Mouse (Mus musculus) forebrain, embryonic 14.5 days (tissue): ENCODE results near the gene Rsph14. TPM values are rescaled to one million over a fixed set of nuclear protein-coding genes. Genes with fewer than 3 reads are reported as not detected.

ENCODE experiments used
- ATAC-seq: fragments of 200-750 bp; cut with Nextera tagmentation; 2 replicates; pipeline ENCODE4 v1.8.0; 2017; ENCODE audit warnings: mild to moderate bottlenecking, moderate library complexity
- DNase-seq: peaks from one replicate; pipeline ENCODE4 v3.0.0-alpha.2; 2015; ENCODE audit warnings: low spot score
- H3K27ac ChIP-seq: fragments of 300-500 bp; sonication (generic); 2 replicates; pipeline ENCODE4 v1.5.1; 2014; ENCODE audit warnings: low read depth, mild to moderate bottlenecking, control low read depth, low read length, moderate library complexity
- H3K27me3 ChIP-seq: fragments of 300-500 bp; sonication (generic); replicated peaks from 2 replicates; pipeline ENCODE4 v1.6.1; 2014; ENCODE audit warnings: low read length, control low read depth, mixed read lengths; ENCODE audit not compliant: control insufficient read depth, insufficient read depth
- H3K36me3 ChIP-seq: fragments of 300-500 bp; sonication (generic); 2 replicates; pipeline ENCODE4 v1.6.1; 2014; ENCODE audit warnings: low read length, control low read depth; ENCODE audit not compliant: control insufficient read depth, insufficient read depth
- H3K4me1 ChIP-seq: fragments of 300-500 bp; sonication (generic); 2 replicates; pipeline ENCODE4 v1.6.1; 2014; ENCODE audit warnings: antibody characterized with exemption, low read length, control low read depth; ENCODE audit not compliant: control insufficient read depth, insufficient read depth
- H3K4me2 ChIP-seq: fragments of 300-500 bp; sonication (generic); 2 replicates; pipeline ENCODE4 v1.6.1; 2014; ENCODE audit warnings: mild to moderate bottlenecking, control low read depth, low read length
- H3K4me3 ChIP-seq: fragments of 300-500 bp; sonication (generic); 2 replicates; pipeline ENCODE4 v1.5.1; 2014; ENCODE audit warnings: low read depth, low read length, control low read depth
- H3K9ac ChIP-seq: fragments of 300-500 bp; sonication (generic); 2 replicates; pipeline ENCODE4 v1.6.1; 2014; ENCODE audit warnings: mild to moderate bottlenecking, low read length, control low read depth, moderate library complexity
- H3K9me3 ChIP-seq: fragments of 300-500 bp; sonication (generic); replicated peaks from 2 replicates; pipeline ENCODE4 v1.6.1; 2016; ENCODE audit warnings: low read length, control low read depth, mixed read lengths; ENCODE audit not compliant: control insufficient read depth
- WGBS: fragments of 180-500 bp; shearing (Covaris S2); extraction: QIAGEN DNeasy Blood & Tissue Kit; methylation state at CpG from one replicate; pipeline ENCODE4 v1.1.7; 2014; 5-methylcytosine and 5-hydroxymethylcytosine counted together
- polyA plus RNA-seq: library from polyadenylated mRNA; unstranded; fragments of >200 nt; fragmentation: Nextera tagmentation; extraction: Ambion mirVana; gene quantifications from 2 replicates; pipeline ENCODE4 v1.2.1, GENCODE M21; 2014

The Rsph14 gene
- polyA plus RNA-seq, 1 experiment from 2014 or later, result not detected

- H3K27ac ChIP-seq, result no peak overlapping the region
- peaks cover 16% of the 10 kb centered on the region for H3K36me3 ChIP-seq
- no peak overlapping the region for H3K4me2 ChIP-seq
- ATAC-seq (no peak), DNase-seq (no peak)
- H3K4me1 ChIP-seq, result peaks cover 5% of the 10 kb centered on the region
- no peak overlapping the region for H3K9ac ChIP-seq
- H3K9me3 ChIP-seq, result no peaks in the 10 kb centered on the region
- WGBS, result 64% methylated on average over 26 of the region's 26 CpGs
- H3K4me3 ChIP-seq, result no peak overlapping the region
- H3K27me3 ChIP-seq, result no peaks in the 10 kb centered on the region
These were observed 41.6 kb downstream of the Rsph14 start for GRCm38 (mm10) chr10:74990584-74991322.

GRCm38 (mm10) chr10:74989814-74990213 is 42.6 kb downstream of the Rsph14 start:
- Histone ChIP-seq H3K27me3 (no peaks in the 10 kb centered on the region), H3K36me3 (peaks cover 16% of the 10 kb centered on the region), H3K4me1 (no peaks in the 10 kb centered on the region), H3K4me3 (no peak overlapping the region), H3K27ac (no peak overlapping the region), H3K9ac (no peak overlapping the region), H3K4me2 (no peak overlapping the region), H3K9me3 (no peaks in the 10 kb centered on the region)
- no peak for DNase-seq
- ATAC-seq, result no peak
- 88% methylated on average over 4 of the region's 4 CpGs for WGBS

- Histone ChIP-seq H3K4me3 (no peak overlapping the region), H3K4me1 (no peaks in the 10 kb centered on the region), H3K36me3 (peaks cover 18% of the 10 kb centered on the region), H3K9me3 (no peaks in the 10 kb centered on the region), H3K27ac (no peak overlapping the region), H3K27me3 (no peaks in the 10 kb centered on the region), H3K9ac (no peak overlapping the region), H3K4me2 (no peak overlapping the region)
- no peak for DNase-seq
- no peak for ATAC-seq
- WGBS, result 82% methylated on average over 14 of the region's 14 CpGs
These were observed 44.5 kb downstream of the Rsph14 start for GRCm38 (mm10) chr10:74987698-74988470.

GRCm38 (mm10) chr10:74983176-74983575 is 49.2 kb downstream of the Rsph14 start:
- H3K36me3 ChIP-seq, result peaks cover 5% of the 10 kb centered on the region; the same call in 1 of the 2 replicates
- ATAC-seq, result no peak
- 53% methylated on average over 8 of the region's 8 CpGs for WGBS
- H3K4me2 ChIP-seq, result no peak overlapping the region
- H3K27ac ChIP-seq, result no peak overlapping the region
- no peak overlapping the region for H3K4me3 ChIP-seq
- H3K9ac ChIP-seq, result no peak overlapping the region
- no peaks in the 10 kb centered on the region for H3K9me3 ChIP-seq
- H3K27me3 ChIP-seq, result no peaks in the 10 kb centered on the region
- H3K4me1 ChIP-seq, result no peaks in the 10 kb centered on the region
- no peak for DNase-seq

GRCm38 (mm10) chr10:74981159-74981558 is 51.2 kb downstream of the Rsph14 start:
- H3K27ac ChIP-seq, result no peak overlapping the region
- DNase-seq, result no peak
- H3K4me1 ChIP-seq, result no peaks in the 10 kb centered on the region
- no peaks in the 10 kb centered on the region for H3K27me3 ChIP-seq
- H3K4me3 ChIP-seq, result no peak overlapping the region
- H3K9me3 ChIP-seq, result no peaks in the 10 kb centered on the region
- no peak for ATAC-seq
- peaks cover 5% of the 10 kb centered on the region; the same call in 1 of the 2 replicates for H3K36me3 ChIP-seq
- WGBS, result 93% methylated on average over 12 of the region's 12 CpGs
- no peak overlapping the region for H3K4me2 ChIP-seq
- no peak overlapping the region for H3K9ac ChIP-seq

GRCm38 (mm10) chr10:74978056-74978455 is 54.3 kb downstream of the Rsph14 start:
- H3K27ac ChIP-seq, result no peak overlapping the region
- ATAC-seq (no peak), DNase-seq (no peak)

GRCm38 (mm10) chr10:74976429-74976828 is 56.0 kb downstream of the Rsph14 start:
- Histone ChIP-seq H3K27ac (no peak overlapping the region), H3K9ac (no peak overlapping the region), H3K4me1 (no peaks in the 10 kb centered on the region), H3K27me3 (no peaks in the 10 kb centered on the region), H3K4me3 (no peak overlapping the region), H3K9me3 (no peaks in the 10 kb centered on the region), H3K4me2 (no peak overlapping the region), H3K36me3 (peaks cover 3% of the 10 kb centered on the region; the same call in 1 of the 2 replicates)
- ATAC-seq (no peak), DNase-seq (no peak)
- 76% methylated on average over 7 of the region's 7 CpGs for WGBS

More at GRCm38 (mm10) chr10:74978056-74978455, 54.3 kb downstream of the Rsph14 start:
- H3K27me3 ChIP-seq, result no peaks in the 10 kb centered on the region
- H3K36me3 ChIP-seq, result peaks cover 3% of the 10 kb centered on the region; the same call in 1 of the 2 replicates
- H3K9ac ChIP-seq, result no peak overlapping the region
- no peaks in the 10 kb centered on the region for H3K4me1 ChIP-seq
- no peak overlapping the region for H3K4me3 ChIP-seq
- H3K9me3 ChIP-seq, result no peaks in the 10 kb centered on the region
- no peak overlapping the region for H3K4me2 ChIP-seq
- WGBS, result 87% methylated on average over 4 of the region's 4 CpGs

- peaks cover 3% of the 10 kb centered on the region; the same call in 1 of the 2 replicates for H3K36me3 ChIP-seq
- ATAC-seq, result no peak
- 69% methylated on average over 7 of the region's 7 CpGs for WGBS
These were observed 56.8 kb downstream of the Rsph14 start for GRCm38 (mm10) chr10:74975626-74976025.

GRCm38 (mm10) chr10:74973026-74973425 is 59.4 kb downstream of the Rsph14 start:
- H3K27me3 ChIP-seq, result no peaks in the 10 kb centered on the region
- ATAC-seq (no peak), DNase-seq (no peak)
- H3K36me3 ChIP-seq, result no peaks in the 10 kb centered on the region
- no peak overlapping the region for H3K9ac ChIP-seq
- peaks cover 3% of the 10 kb centered on the region for H3K4me1 ChIP-seq
- WGBS, result 71% methylated on average over 6 of the region's 6 CpGs
- no peaks in the 10 kb centered on the region for H3K9me3 ChIP-seq
- no peak overlapping the region for H3K4me3 ChIP-seq
- no peak overlapping the region for H3K27ac ChIP-seq
- no peak overlapping the region for H3K4me2 ChIP-seq

More at GRCm38 (mm10) chr10:74975626-74976025, 56.8 kb downstream of the Rsph14 start:
- Histone ChIP-seq H3K27me3 (no peaks in the 10 kb centered on the region), H3K4me1 (no peaks in the 10 kb centered on the region), H3K4me2 (no peak overlapping the region), H3K4me3 (no peak overlapping the region), H3K27ac (no peak overlapping the region), H3K9ac (no peak overlapping the region), H3K9me3 (no peaks in the 10 kb centered on the region)
- DNase-seq, result no peak
